Mouse (Mus musculus): ENCODE data around the gene Bag3. TPM values are rescaled to one million over a fixed set of nuclear protein-coding genes. Genes with fewer than 3 reads are reported as not detected.

Bag3 gene
- total RNA-seq (2021): 1 to 10 TPM; 7.8 to 8.0 TPM
- long read RNA-seq, experiment 1, partial matches to known transcripts: 1 of 4 reads
- long read RNA-seq, experiment 1, other reads (novel, unspliced or antisense): 0 of 4 reads
- long read RNA-seq, experiment 2, partial matches to known transcripts: 3 of 5 reads
- long read RNA-seq, experiment 2, other reads (novel, unspliced or antisense): 0 of 5 reads

GRCm38 (mm10) chr7:128523349-128523961, at the start of gene Bag3:
Bag3 (plus strand) TSS chr7:128523616.
- DNase-seq (ENCODE audit: extremely low spot score in 1 of 2, low spot score in 2 of 2): peak; percentile 67 to 72
- Histone ChIP-seq H3K4me3 (peak within 1 kb of the TSS; percentile 46), H3K27ac (peak within 1 kb of the TSS; percentile 76)
- intact Hi-C loops (cut with DNase I): no loop called here
- TF ChIP-seq CTCF (IDR thresholded peaks at IDR 0.05): no peak; the same call in 1 of the 2 replicates

DNA sequence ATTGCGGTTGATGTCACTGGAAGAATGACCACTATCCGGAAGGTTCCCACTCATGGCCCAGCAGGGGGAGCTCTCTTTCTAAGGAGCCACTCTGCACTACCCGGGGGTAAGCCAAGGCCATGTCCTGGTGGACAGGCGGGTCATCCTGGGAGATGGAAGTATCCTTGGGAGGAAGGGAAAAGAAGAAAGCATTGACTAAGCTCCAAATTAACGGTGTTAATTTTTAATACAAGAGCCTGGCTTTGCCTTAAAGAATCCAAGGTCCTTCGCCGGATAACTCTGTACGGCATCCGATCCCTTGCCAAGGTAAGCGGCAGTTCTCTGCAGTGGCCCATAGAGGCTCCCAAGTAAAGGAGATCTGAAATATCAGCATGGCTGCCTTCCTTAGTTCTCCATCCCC, 49.1 kb upstream of the Bag3 start:
- peak overlapping the region; percentile 34 for H3K4me3 ChIP-seq
- no peak overlapping the region for H3K27ac ChIP-seq
- TF ChIP-seq CTCF (IDR thresholded peaks at IDR 0.05): peak; percentile 72
- peak; percentile 65 to 66 for DNase-seq (ENCODE audit: extremely low spot score in 1 of 2, low spot score in 2 of 2)
- intact Hi-C loops (cut with DNase I): loop anchor here (1.0 to 5.0 kb wide), 3 partner anchors 89 to 233 kb away; no protein-coding TSS in a partner anchor

DNA sequence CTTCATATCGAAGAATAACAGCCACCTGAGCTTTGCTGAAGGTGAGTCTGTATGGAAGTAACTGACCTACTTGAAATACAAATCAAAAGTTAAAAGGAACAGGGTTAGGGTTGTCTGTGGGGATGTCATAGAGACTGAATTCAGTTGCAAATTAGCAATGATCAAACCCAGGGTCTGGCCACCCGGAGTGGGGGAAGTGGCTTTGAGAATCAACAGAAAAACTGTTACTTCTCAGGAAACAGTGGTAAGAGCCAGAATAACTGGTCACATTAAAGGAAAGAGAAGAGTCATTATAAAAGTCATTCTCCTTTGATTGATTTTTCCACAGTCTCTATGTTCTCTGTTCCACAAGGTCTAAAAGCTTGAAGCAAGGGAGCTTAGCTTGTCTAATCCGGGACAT, 34.4 kb upstream of the Bag3 start:
- no peak for TF ChIP-seq CTCF (IDR thresholded peaks at IDR 0.05)
- Histone ChIP-seq H3K4me3 (no peak overlapping the region), H3K27ac (no peak overlapping the region)
- intact Hi-C loops (cut with DNase I): no loop called here
- no peak for DNase-seq (ENCODE audit: extremely low spot score in 1 of 2, low spot score in 2 of 2)

GRCm38 (mm10) chr7:128494546-128494945, 28.9 kb upstream of the Bag3 start:
- DNase-seq (ENCODE audit: extremely low spot score in 1 of 2, low spot score in 2 of 2): no peak
- Histone ChIP-seq H3K27ac (no peak overlapping the region), H3K4me3 (no peak overlapping the region)
- intact Hi-C loops (cut with DNase I): no loop called here
- TF ChIP-seq CTCF (IDR thresholded peaks at IDR 0.05): no peak

- TF ChIP-seq CTCF (IDR thresholded peaks at IDR 0.05): no peak
- DNase-seq (ENCODE audit: extremely low spot score in 1 of 2, low spot score in 2 of 2): no peak
- no peak overlapping the region for H3K27ac ChIP-seq
These were observed 23.6 kb upstream of the Bag3 start for GRCm38 (mm10) chr7:128499801-128500200.

DNA sequence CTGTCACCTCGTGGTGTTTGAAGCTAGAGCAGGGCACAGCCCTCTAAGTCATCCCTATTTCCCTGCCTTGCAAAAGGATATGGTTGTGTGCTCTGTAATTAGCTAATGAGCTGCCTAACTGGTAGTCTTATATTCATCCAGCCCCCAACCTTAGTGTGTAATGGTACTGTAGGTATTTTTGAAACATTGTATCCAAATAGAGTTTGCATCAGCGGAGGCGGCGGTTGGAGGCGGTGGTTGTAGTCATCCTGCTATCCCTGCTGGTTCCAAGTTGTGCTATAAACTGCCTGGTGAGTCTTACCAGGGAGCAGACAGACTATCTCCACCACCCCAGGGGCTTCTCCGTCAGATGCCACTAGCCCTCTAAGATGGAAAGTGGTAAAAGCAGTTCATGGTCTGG, 19.3 kb upstream of the Bag3 start:
- Histone ChIP-seq H3K4me3 (no peak overlapping the region), H3K27ac (no peak overlapping the region)
- TF ChIP-seq CTCF (IDR thresholded peaks at IDR 0.05): no peak
- peak; percentile 33 to 59 for DNase-seq (ENCODE audit: extremely low spot score in 1 of 2, low spot score in 2 of 2)
- intact Hi-C loops (cut with DNase I): no loop called here

More at GRCm38 (mm10) chr7:128499801-128500200, 23.6 kb upstream of the Bag3 start:
- intact Hi-C loops (cut with DNase I): no loop called here
- no peak overlapping the region for H3K4me3 ChIP-seq

GRCm38 (mm10) chr7:128511936-128512335, 11.5 kb upstream of the Bag3 start:
- intact Hi-C loops (cut with DNase I): no loop called here
- Histone ChIP-seq H3K27ac (no peak overlapping the region), H3K4me3 (no peak overlapping the region)
- DNase-seq (ENCODE audit: extremely low spot score in 1 of 2, low spot score in 2 of 2): no peak
- no peak for TF ChIP-seq CTCF (IDR thresholded peaks at IDR 0.05)

GRCm38 (mm10) chr7:128513512-128513911, 9.9 kb upstream of the Bag3 start:
- H3K27ac ChIP-seq: no peak overlapping the region
- no peak for DNase-seq (ENCODE audit: extremely low spot score in 1 of 2, low spot score in 2 of 2)
- intact Hi-C loops (cut with DNase I): no loop called here
- TF ChIP-seq CTCF (IDR thresholded peaks at IDR 0.05): no peak
- H3K4me3 ChIP-seq: no peak overlapping the region

DNA sequence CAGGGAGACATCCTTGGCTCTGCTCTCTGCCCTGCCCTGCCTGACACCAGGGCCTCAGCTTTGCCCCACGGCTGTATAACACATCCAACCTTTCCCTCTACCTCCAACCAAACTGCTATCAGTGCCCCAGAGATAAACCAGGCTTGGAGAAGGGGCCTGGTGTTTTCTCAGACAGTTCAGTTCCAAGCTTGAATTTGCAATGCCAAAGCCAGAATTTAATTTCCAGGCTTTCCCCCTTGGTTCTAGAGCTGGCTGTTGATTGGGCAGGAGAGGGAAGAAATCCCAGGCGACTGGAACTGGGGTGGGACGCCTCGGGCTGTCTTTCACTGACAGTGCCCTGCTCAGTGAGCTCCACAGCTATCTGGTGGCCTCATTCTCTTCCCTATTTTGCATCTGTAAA, 9.1 kb upstream of the Bag3 start:
- Histone ChIP-seq H3K4me3 (no peak overlapping the region), H3K27ac (no peak overlapping the region)
- no peak for DNase-seq (ENCODE audit: extremely low spot score in 1 of 2, low spot score in 2 of 2)
- intact Hi-C loops (cut with DNase I): no loop called here
- no peak for TF ChIP-seq CTCF (IDR thresholded peaks at IDR 0.05)

GRCm38 (mm10) chr7:128516346-128516745, 7.1 kb upstream of the Bag3 start:
- no peak for TF ChIP-seq CTCF (IDR thresholded peaks at IDR 0.05)
- Histone ChIP-seq H3K27ac (no peak overlapping the region), H3K4me3 (no peak overlapping the region)
- intact Hi-C loops (cut with DNase I): no loop called here
- DNase-seq (ENCODE audit: extremely low spot score in 1 of 2, low spot score in 2 of 2): no peak

- no peak overlapping the region for H3K27ac ChIP-seq
- intact Hi-C loops (cut with DNase I): loop anchor here (1.0 kb wide), 1 partner anchor 35 kb away; no protein-coding TSS in a partner anchor
- DNase-seq (ENCODE audit: extremely low spot score in 1 of 2, low spot score in 2 of 2): no peak
- no peak overlapping the region for H3K4me3 ChIP-seq
- TF ChIP-seq CTCF (IDR thresholded peaks at IDR 0.05): no peak
These were observed 3.9 kb upstream of the Bag3 start for GRCm38 (mm10) chr7:128519316-128520050.

DNA sequence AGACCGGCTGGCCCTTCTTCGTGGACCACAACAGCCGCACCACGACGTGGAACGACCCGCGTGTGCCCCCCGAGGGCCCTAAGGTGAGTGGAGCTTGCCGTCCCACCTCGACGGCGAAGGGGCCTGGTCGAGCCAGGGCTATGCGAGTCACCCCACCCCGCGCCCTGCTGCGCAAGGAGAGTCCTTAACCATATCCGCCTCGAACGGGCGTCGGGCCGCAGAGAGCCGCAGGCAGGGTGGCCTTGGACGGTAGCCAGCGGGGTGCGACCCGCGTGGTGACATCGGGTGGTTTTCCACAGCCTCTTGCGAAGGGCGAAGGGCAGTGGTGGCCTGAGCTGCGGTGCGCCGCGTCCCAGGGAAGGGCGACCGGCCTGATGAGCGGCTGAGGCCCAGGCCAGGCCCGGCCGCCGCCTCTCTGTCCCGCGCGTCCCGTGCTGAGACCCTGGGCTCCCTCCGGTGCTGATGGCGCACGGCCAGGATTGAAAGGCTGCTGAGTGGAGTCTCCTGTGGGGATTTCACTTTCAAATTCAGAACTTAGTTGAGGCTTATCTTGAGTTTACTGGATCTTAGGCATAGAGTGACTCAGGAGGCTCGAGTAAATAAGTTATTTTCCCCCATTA, 656 bp downstream of the Bag3 start:
- H3K4me3 ChIP-seq: peak overlapping the region; percentile 46
- intact Hi-C loops (cut with DNase I): no loop called here
- TF ChIP-seq CTCF (IDR thresholded peaks at IDR 0.05): no peak
- peak in 1 of 2 experiments; percentile 26 for DNase-seq (ENCODE audit: extremely low spot score in 1 of 2, low spot score in 2 of 2)
- peak overlapping the region; percentile 76 for H3K27ac ChIP-seq

Data from left cerebral cortex, adult 2 months (tissue).